Mouse (Mus musculus): ENCODE results near the gene Fblim1.

Gene Fblim1

DNA sequence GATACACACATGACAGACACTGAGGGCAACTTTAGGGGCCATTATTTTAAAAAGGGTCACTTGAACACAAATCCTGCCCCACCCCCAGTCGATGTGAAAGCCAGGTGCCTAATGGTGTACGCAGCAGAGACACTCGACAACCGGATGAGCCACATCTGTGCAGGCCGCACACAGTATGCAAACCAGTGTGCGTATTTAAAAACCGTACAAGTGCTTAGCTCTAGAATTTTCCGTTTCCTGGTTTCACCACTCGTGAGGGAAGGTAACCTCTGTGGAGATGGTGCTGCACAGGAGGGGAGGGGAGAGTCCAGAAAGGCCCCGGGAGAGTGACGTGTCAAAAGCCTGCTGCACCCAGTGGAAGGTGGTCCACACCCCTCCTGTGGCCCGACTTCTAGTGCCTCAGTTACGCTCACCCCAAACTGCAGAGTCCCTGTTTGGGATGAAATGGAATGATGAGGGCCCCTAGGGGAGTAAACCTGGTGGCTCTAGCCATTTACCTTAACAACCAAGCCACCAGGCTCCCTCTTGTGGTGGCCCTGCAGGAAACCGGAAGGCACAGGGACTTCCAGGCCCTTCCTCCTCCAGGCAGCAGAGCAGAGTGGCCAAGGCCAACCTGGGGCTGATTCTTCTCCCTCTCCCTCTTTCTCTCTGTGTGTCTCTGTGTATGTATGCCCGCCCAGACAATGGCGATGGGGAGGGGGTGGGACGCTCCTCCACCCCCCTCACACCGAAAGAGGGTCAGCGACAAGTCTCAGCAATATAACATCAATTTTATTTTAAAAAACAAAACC, 19.3 kb upstream of the Fblim1 start:
- peak; percentile 41 for DNase-seq

DNA sequence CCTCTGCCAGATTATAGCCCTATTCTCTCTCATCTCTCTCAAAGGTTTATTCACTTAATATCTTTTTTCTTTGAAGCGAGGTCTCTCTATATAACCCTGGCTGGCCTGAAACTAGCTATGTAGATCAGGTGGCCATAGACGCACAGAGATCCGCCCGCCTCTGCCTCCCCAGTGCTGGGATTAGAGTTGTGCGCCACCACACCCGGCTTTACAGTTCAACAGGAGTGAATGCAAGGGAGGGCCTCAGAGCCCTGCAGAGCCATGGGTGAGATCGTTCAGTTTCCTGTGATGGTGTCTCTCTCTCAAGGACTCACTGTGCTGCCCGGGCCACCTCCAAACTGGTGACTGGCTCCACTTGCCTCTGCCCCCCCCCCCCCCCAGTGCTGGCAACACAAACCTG, 18.2 kb upstream of the Fblim1 start:
- no peak for DNase-seq

DNA sequence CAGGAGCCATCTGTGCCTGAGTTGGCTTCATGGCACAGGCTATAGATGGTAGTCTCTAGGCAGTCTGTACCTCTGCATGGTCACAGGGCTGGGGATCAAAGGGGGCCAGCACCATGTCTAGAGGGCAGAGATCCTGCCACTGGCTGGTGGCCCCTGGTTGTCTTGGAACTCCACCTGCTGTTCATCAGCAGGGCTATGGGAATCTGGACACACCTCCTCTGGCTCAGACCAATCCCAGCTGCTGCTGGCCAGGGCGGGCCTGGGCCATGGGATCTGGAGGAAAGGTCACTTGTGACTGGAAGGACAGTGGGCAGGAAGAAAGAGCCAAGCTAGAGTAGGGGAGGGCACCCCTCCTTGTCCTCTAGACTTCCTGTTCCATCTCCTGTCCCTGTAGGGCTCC, 17.8 kb upstream of the Fblim1 start, which contains the start of gene Slc25a34:
Gene Slc25a34 (minus strand): TSS at position 156 of the 400 bp plus-strand sequence.
- DNase-seq: peak; percentile 34

DNA sequence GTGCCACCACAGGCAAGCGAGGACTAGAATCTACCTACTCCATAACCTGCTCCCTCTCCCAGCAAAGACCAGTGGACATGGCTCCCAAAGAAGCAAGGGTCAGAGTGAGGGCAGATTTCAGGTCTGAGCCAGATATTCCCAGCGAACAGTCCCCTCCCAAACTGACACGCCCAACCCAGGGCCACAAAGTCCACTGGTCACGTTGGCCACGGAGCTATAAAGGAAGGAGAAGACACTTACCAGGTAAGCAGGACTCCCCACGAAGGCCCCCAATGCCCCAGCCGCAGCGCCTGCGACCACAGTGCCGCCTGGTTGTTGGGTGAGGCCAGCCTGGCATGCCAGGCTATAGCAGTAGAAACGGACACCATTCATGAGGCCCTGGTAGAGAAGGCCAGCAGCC, 17.1 kb upstream of the Fblim1 start:
- DNase-seq: no peak

DNA sequence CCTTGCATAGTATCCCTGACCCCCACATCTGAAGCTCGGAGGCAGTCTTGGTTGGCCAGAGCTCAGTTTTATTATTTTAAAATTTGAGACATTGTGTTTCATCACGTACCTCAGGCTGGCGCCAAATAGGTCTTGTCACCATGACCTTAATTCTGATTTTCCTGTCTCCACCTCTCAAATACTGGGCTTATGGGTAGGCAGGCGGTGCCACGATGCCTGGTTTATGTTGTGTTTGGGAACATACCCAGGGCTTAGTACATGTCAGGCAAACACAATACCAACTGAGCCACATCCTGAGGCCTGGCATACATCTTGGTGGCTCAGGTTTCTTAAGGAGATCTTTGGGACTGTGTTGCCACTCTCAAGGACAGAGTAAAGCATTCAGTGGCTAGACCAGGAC, 16.7 kb upstream of the Fblim1 start:
- no peak for DNase-seq

DNA sequence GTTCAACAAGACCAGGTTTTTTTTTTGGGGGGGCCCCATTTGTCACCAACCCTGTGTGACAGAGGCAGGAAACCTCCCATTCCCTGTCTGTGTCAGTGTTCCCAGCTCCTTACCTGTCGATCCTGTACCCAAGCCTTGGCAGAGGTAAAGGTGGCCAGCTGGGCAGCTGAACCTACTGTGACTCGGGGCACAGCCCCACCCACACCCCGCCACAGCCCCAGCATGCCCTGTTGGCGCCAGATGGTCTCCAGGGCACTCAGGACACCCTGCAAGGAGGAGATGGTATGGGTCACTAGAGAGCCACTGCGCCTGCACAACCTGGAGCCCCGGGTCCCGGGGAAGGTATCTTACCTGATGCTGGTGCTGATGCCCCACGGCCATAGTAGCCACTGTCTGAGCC, 16.2 kb upstream of the Fblim1 start:
- no peak for DNase-seq

DNA sequence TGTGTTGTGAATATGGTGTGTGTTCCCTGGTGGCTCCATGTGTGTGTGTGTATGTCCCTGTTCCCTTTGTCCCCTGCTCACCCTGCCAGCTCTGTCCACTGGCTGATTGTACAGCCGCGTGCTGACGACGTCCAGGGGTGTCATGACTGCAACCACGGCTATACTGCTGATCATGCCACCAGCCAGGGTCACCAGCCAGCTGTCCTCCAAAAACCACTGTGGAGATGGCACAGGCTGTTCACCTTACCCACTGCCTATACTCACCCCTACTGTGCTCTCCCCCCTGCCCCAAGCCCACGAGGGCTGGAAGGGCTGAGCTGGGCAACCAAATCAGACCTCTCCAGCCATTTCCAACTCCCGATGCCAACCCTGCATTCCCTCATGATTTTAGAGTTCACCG, 15.4 kb upstream of the Fblim1 start:
- DNase-seq: no peak

DNA sequence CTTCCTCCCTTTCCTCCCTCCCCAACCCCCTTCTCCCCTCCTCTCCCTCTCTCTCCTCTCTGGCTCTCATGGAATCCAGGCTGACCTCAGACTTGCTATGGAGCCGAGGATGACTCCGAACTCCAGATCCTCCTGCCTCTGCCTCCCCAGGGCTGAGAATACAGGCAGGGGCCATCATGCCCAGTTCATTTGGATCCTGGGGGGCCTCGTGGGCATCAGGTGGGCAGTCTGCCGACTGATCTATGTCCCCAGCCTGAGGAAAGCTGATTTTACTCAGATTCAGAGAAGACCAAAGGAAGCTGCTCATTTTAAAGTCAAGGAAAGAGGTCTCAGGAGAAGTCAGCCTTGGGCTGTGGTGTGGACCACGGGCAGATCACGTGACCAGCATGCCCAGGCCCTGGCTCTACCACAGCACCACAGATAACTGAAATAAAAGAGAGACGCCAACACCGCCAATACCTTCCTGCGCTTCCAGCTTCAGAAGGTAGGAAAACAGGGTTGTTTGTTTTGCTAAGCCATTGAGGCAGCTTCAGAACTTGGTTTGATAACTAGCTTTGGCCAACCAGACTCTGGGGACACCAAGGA, 13.5 kb upstream of the Fblim1 start:
- no peak for DNase-seq

DNA sequence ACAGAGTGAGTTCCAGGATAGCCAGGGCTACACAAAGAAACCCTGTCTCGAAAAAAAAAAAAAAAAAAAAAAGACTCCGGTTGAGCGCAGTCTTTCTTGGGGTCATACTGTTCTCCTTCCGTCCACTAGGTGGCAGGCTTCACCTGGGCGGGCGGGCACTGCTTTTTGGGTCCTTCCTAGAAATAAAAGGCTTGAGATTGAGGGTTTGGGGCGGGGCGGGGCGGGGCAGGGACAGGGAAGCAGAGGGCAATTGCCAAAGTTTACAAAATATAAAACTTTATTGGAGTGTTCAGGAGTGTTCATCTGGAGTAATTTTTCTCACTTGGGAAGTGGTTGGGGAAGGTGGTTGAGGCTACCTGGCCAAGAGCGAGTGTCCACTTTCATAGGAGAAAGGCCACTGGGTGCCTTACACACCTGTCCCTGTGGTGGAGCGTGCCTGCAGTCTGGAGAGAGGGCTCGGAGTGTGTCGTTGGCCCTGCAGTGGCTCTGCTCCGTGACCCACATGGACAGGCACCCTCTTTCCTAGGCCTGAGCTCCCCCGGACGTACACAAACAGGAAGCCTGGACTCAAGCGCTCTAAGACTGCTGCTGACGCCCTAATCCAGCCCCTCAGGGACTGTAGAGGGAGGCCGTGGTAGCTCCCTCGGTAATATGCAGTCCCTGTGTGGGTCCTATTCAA, 12.8 kb upstream of the Fblim1 start, which contains the start of gene Tmem82:
Gene Tmem82 (minus strand): TSS at position 69 of the 679 bp plus-strand sequence.
- peak; percentile 73 for DNase-seq

DNA sequence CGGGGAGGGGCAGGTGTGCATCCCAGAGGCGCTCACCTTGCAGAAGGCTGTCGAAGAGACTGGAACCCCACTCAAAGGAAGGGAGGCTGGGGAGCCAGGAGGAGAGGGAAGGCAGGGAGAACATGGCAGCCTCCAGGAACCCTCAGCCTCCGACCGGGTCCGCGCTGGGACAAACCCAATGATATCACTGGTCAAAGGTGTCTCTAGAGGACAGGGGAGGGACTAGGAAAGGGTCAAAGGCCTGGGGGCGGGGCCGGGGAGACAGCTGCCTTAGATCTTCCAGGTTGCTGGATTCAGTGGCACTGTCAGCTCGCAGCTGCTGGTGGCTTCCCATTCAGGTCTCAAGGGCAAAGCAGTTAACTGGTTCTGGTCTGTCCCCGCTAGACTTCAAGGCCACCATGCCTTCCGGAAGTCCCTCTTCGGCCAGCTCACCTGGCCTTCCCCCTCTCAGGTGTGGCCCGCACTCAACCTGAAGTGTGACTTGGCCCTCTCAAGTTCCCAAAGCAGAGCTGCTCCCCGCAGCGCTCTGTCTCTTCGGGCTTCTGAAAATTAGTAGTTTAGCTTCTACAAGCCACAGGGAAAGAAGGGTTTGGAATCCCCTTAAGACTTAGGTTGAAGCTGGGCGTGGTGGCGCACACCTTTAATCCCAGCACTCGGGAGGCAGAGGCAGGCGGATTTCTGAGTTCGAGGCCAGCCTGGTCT, 12.1 kb upstream of the Fblim1 start:
- peak; percentile 40 for DNase-seq

DNA sequence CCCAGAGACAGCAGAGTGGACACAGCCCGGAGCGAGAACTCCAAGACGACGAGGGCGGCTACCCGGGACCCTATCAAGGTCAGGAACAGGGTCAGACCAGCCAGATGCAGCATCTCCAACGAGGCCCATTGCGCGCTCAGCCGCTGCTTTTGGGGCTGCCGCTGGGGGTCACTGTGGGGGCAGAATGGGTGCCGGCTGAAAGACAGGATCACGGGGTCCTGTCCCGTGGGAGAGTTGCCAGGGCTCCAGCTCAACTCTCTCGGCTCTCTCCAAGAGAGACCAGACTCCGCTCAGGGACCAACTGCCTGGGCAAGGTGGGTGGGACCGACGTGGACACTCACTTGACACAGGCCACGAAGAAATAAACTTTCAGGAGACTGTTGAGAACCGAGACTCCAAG, 11.4 kb upstream of the Fblim1 start:
- peak; percentile 75 for DNase-seq

DNA sequence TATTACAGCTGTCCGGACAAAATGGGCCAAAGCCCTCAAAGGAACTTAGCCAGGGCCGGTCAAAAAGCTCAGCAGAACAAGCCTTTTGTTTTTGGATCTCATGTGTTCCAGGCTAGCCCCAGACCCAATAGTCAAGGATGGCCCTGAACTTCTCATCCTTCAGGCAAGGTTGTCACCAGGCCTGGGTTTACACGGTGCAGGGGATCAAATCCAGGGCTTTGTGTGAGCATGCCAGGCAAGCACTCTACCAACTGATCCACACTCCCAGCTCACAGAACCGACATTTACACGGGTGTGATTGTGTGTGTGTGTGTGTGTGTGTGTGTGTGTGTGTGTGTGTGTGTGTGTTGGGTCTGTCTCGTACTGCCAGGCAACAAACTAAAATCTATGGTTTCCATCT, 10.9 kb upstream of the Fblim1 start:
- DNase-seq: no peak

DNA sequence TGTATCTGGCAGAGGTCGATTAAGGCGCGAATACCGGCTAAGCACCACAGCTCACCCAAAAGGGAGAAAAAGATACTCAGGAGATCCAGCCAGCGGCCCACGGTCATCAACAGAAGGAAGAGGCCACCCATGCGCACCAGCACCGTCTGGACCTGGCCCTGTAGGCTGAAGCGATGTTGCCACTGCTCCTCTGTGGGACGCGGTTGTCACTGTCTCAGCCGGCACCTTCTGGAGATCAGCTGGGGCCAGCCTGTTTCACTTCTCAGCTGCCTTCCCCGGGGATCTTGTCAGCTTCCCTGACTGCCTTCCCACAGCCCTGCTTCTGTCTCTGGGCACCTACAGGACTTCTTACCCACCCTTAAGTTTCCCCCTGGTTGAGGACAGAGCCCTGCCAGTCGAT, 9.1 kb upstream of the Fblim1 start:
- DNase-seq: peak; percentile 44

DNA sequence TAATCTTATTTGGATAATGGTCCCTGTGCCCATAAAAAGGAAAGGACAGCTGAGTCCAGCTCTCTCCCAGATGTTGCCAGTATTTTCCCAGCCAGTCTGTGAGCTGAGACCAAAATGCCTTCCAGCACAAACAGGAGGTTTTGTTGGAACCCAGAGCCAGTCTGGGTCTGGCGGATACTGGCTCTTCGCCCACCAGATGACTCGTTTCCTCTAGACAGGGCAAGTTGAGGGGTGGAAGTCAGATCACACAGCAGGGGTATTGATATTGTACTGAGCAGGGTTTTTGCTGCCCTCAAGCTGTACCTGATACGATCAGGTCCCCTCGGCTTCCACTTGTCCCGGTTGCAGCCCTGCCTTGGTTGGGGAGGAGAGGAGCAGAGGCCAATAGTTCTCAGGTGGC, 3.6 kb upstream of the Fblim1 start:
- DNase-seq: no peak

DNA sequence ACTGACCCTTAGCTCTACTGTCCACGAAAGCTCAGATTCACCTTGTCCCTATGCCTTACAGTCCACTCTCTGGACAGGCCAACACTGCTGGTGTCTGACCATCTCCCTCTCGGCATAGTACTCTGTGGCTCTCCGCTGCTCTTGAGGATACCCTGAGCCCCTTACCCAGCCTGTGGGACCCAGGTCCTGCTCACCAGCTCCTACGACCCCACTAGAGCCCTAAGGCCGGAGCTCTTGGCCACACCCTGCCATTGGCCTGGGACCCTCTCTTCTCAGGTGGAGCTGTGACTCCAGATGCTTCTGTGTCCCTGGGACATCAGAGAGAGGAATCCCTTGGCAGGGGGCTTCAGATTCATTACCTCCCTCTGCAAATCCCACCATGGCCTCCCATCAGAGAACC, 475 bp downstream of the Fblim1 start:
- no peak for DNase-seq

DNA sequence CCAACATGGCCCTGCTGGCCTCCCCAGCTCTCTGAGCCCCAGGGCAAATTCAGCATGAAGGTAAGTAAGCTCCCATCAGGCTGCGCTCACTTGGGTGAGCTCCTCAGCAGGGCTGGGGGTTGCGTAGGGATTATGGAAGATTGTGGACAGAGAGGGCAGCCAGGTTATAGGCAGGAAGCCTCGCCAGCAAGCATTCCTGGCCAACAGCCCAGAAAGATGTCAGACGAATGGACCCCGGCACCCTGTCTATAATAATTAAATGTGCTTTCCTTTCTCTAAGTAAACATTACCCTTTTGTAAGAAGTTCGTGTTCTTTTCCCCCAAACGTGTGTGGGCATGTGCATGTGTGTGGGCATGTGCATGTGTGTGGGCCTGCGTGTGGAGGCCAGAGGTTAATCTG, 1.4 kb downstream of the Fblim1 start:
- peak; percentile 17 for DNase-seq

DNA sequence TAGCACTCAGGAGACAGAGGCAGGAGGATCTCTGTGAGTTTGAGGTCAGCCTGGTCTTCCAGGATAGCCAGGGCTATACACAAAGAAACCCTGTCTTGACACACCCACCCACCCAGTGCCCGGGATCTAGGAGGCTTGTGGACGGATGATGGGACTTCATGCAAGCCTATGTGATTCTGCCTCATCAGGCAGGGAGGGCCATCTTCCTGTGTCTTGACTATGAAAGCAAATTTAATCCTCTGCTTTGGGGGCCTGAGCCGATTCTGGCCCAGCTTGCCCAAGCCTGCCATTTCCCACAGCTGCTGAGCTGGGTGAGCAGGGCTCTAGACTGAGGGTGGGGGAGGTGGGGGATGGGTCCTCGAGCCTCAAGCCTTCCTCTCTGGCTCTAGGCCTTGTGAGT, 2.0 kb downstream of the Fblim1 start:
- DNase-seq: no peak

DNA sequence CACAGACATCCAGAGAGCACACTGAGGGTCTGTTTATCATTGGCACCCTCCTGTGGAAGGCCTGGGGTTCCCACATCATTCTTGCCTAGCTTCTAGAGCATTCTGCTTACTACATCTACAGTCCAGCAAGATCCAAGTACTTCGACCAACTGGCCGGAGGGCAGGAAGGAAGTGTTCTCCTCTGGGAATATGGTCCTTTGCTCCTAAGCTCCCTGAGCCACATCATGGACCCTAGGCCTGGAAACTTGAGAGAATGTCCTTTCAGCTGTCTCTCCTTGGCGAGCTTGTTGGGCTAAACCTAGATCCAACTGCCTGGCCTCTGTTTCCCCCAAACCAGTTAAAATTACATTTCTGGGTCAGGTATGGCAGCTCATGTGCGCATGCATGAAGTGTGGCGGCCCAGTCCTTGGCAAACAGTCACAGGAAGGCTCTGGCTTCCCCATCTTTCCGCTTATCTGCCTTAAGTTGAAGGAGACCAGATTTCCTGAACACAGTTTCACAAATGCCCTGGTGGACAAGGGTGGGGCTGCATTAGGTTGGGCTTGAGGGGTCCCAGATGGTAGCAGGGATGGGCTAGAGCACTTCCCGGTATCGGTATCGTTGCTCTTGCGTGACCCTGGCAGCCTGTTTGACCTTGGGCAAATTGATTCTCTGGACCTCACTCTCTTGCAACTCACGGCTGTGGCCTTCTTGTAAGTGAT, 3.2 kb downstream of the Fblim1 start:
- peak; percentile 12 for DNase-seq

DNA sequence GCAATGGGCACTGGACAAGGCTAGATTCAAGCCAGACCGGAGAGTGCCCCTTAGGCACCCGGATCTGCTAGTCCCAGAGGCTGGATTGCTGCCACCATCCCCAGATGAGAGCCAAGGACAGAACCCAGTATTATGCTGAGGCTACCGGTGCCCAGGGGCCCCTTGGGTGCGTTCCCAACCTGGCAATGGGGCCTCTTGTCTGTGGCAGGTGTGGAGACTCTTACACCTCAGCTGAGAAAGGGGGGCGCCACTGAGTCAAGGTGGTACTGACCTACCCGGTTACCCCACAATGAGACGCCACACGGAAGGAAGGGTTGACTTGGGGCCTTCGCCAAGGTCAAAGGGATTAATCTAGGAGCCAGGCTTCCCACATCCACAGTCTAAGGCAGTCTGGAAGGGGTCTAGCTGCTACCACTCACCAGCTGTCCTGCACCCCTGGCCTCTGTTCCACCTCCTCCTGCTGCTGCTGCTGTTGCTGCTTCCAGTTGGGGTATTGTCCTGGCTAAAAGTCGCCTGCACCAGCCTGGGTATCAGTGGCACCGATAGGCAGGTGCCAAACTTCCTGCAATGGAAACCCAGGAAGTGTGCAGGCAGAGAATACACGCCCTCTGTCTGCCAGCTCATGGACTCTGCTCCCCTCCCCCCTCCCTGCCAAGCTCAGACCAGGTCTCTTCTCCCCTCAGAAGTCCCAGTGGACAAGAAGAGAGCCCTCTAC, 4.6 kb downstream of the Fblim1 start:
- peak; percentile 14 for DNase-seq

DNA sequence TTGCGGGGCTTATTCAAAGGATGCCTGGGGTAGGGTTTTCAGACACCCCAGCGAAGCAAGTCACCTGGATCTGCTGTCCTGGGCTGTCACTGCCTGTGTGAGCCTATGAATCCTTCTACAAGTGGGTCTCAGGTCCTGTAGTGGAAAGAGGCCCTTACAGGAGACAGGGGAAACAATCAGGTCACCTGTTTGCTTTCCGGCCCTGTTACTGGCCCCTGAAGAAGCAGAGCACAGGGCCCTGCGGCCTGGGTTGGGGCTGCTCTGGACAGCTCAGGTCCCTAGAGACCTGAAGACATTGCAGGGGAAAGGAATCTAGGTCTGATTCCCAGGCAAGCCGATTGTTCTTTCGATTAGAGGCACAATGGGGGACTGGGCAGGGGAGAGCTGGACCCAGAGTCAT, 5.5 kb downstream of the Fblim1 start:
- DNase-seq: peak; percentile 25

DNA sequence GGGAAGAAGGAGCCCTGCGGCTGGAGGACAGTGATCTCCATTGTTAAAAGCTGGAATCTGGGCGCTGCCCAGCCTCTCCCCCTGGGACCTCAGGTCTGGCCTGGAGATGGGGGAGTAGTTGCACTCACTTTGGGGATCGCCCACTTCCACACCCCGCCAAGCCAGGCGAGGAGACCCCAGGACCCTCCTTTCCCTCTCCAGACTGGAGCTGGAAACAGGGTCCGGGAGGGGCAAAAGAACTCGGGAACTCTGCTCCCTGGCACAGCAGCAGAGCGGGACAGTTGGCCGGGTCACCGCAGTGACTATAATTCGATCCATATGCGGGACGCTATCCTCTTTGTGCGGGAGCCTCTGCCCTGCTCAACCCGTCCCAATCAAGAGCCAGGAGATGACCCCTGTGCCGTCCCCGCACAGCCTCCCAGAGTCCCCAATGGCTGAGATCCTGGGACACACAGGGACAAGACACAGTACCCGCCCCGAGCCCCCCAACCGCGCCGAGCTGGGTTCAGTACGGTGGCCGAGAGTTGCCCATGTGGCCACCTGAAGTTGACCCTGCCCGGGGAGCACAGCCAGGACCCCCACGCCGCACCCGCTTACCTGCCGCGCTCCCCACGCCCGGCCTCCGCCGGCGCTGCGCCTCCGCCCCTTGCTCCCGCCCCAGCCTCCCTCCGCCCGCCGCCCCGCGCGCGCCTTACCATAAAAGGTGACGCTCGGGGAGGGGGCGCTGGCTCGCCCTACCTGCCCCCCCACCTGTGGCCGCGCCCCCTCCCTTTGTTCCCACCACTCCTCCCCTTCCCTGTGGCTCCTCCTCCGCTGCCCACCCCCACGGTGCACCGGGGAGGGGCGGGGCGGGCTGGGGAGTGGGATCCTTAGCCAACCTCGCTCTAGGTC, 6.4 kb downstream of the Fblim1 start:
- peak; percentile 56 for DNase-seq
